Mouse (Mus musculus): ENCODE results near the gene Supt4a. TPM values are rescaled to one million over a fixed set of nuclear protein-coding genes. Genes with fewer than 3 reads are reported as not detected.

Gene Supt4a
- polyA plus RNA-seq, 1 experiment from 2014 or later = 116 TPM

- Histone ChIP-seq H3K9ac (ENCODE audit: low read length) (no peak overlapping the region), H3K4me2 (ENCODE audit: low read depth, low read length) (no peak overlapping the region), H3K4me3 (replicated peaks; ENCODE audit: low read length) (no peak overlapping the region), H3K27me3 (ENCODE audit: control insufficient read depth, insufficient read depth, low read length) (peaks cover 37% of the 10 kb centered on the region), H3K9me3 (replicated peaks; ENCODE audit: control insufficient read depth, low read length) (no peaks in the 10 kb centered on the region), H3K36me3 (ENCODE audit: control insufficient read depth, insufficient read depth, low read length) (no peaks in the 10 kb centered on the region), H3K27ac (ENCODE audit: low read length) (no peak overlapping the region), H3K4me1 (ENCODE audit: control insufficient read depth, insufficient read depth, low read length) (peaks cover 5% of the 10 kb centered on the region; the same call in 1 of the 2 replicates)
- 67% methylated on average over 4 of the region's 4 CpGs for WGBS
- no peak for ATAC-seq (ENCODE audit: insufficient read depth, low FRiP score)
Measured at GRCm38 (mm10) chr11:87758957-87759608, 21.7 kb downstream of the Supt4a start.

GRCm38 (mm10) chr11:87759609-87760005, 22.3 kb downstream of the Supt4a start:
- H3K4me3 ChIP-seq (replicated peaks; ENCODE audit: low read length) = no peak overlapping the region
- peaks cover 38% of the 10 kb centered on the region for H3K27me3 ChIP-seq (ENCODE audit: control insufficient read depth, insufficient read depth, low read length)
- no peak for ATAC-seq (ENCODE audit: insufficient read depth, low FRiP score)
- peaks cover 11% of the 10 kb centered on the region; the same call in 1 of the 2 replicates for H3K4me1 ChIP-seq (ENCODE audit: control insufficient read depth, insufficient read depth, low read length)
- H3K9me3 ChIP-seq (replicated peaks; ENCODE audit: control insufficient read depth, low read length) = no peaks in the 10 kb centered on the region
- no peak overlapping the region for H3K9ac ChIP-seq (ENCODE audit: low read length)
- WGBS = 3% methylated on average over 3 of the region's 3 CpGs
- no peaks in the 10 kb centered on the region for H3K36me3 ChIP-seq (ENCODE audit: control insufficient read depth, insufficient read depth, low read length)
- H3K4me2 ChIP-seq (ENCODE audit: low read depth, low read length) = no peak overlapping the region
- no peak overlapping the region for H3K27ac ChIP-seq (ENCODE audit: low read length)

- H3K27ac ChIP-seq (ENCODE audit: low read length) = no peak within 1 kb of the TSS
- H3K36me3 ChIP-seq (ENCODE audit: control insufficient read depth, insufficient read depth, low read length) = no peaks in the 10 kb centered on the region
- H3K27me3 ChIP-seq (ENCODE audit: control insufficient read depth, insufficient read depth, low read length) = peaks cover 44% of the 10 kb centered on the region
- 11% methylated on average over 23 of the region's 23 CpGs for WGBS
- no peak within 1 kb of the TSS for H3K4me3 ChIP-seq (replicated peaks; ENCODE audit: low read length)
- H3K9ac ChIP-seq (ENCODE audit: low read length) = no peak within 1 kb of the TSS
- H3K9me3 ChIP-seq (replicated peaks; ENCODE audit: control insufficient read depth, low read length) = no peaks in the 10 kb centered on the region
- H3K4me1 ChIP-seq (ENCODE audit: control insufficient read depth, insufficient read depth, low read length) = peaks cover 12% of the 10 kb centered on the region; the same call in 1 of the 2 replicates
- ATAC-seq (ENCODE audit: insufficient read depth, low FRiP score) = no peak
- H3K4me2 ChIP-seq (ENCODE audit: low read depth, low read length) = no peak within 1 kb of the TSS
Measured at GRCm38 (mm10) chr11:87760301-87761081, 23.1 kb downstream of the Supt4a start, which contains the start of gene Tspoap1. Gene Tspoap1 (plus strand): TSS chr11:87760541.

- Histone ChIP-seq H3K9me3 (replicated peaks; ENCODE audit: control insufficient read depth, low read length) (no peaks in the 10 kb centered on the region), H3K4me2 (ENCODE audit: low read depth, low read length) (no peak overlapping the region), H3K4me1 (ENCODE audit: control insufficient read depth, insufficient read depth, low read length) (peaks cover 12% of the 10 kb centered on the region; the same call in 1 of the 2 replicates), H3K9ac (ENCODE audit: low read length) (no peak overlapping the region), H3K36me3 (ENCODE audit: control insufficient read depth, insufficient read depth, low read length) (no peaks in the 10 kb centered on the region), H3K27ac (ENCODE audit: low read length) (no peak overlapping the region), H3K4me3 (replicated peaks; ENCODE audit: low read length) (no peak overlapping the region), H3K27me3 (ENCODE audit: control insufficient read depth, insufficient read depth, low read length) (peaks cover 44% of the 10 kb centered on the region)
- WGBS = 67% methylated on average over 11 of the region's 11 CpGs
- ATAC-seq (ENCODE audit: insufficient read depth, low FRiP score) = no peak
Measured at GRCm38 (mm10) chr11:87761181-87761721, 23.9 kb downstream of the Supt4a start.

- ATAC-seq (ENCODE audit: insufficient read depth, low FRiP score) = no peak
- Histone ChIP-seq H3K27me3 (ENCODE audit: control insufficient read depth, insufficient read depth, low read length) (peaks cover 44% of the 10 kb centered on the region), H3K4me2 (ENCODE audit: low read depth, low read length) (no peak overlapping the region), H3K4me3 (replicated peaks; ENCODE audit: low read length) (no peak overlapping the region), H3K4me1 (ENCODE audit: control insufficient read depth, insufficient read depth, low read length) (peaks cover 12% of the 10 kb centered on the region; the same call in 1 of the 2 replicates), H3K27ac (ENCODE audit: low read length) (no peak overlapping the region), H3K36me3 (ENCODE audit: control insufficient read depth, insufficient read depth, low read length) (no peaks in the 10 kb centered on the region), H3K9me3 (replicated peaks; ENCODE audit: control insufficient read depth, low read length) (no peaks in the 10 kb centered on the region), H3K9ac (ENCODE audit: low read length) (no peak overlapping the region)
- 74% methylated on average over 14 of the region's 14 CpGs for WGBS
Measured at GRCm38 (mm10) chr11:87761806-87762701, 24.7 kb downstream of the Supt4a start.

GRCm38 (mm10) chr11:87762702-87763385, 25.5 kb downstream of the Supt4a start:
- H3K4me1 ChIP-seq (ENCODE audit: control insufficient read depth, insufficient read depth, low read length) = peaks cover 12% of the 10 kb centered on the region; the same call in 1 of the 2 replicates
- no peaks in the 10 kb centered on the region for H3K9me3 ChIP-seq (replicated peaks; ENCODE audit: control insufficient read depth, low read length)
- no peak overlapping the region for H3K4me2 ChIP-seq (ENCODE audit: low read depth, low read length)
- peak overlapping the region; percentile 52; the same call in 1 of the 2 replicates for H3K4me3 ChIP-seq (replicated peaks; ENCODE audit: low read length)
- no peaks in the 10 kb centered on the region for H3K36me3 ChIP-seq (ENCODE audit: control insufficient read depth, insufficient read depth, low read length)
- H3K27ac ChIP-seq (ENCODE audit: low read length) = no peak overlapping the region
- no peak for ATAC-seq (ENCODE audit: insufficient read depth, low FRiP score)
- WGBS = 48% methylated on average over 12 of the region's 12 CpGs
- H3K27me3 ChIP-seq (ENCODE audit: control insufficient read depth, insufficient read depth, low read length) = peaks cover 44% of the 10 kb centered on the region
- no peak overlapping the region for H3K9ac ChIP-seq (ENCODE audit: low read length)

GRCm38 (mm10) chr11:87763511-87763987, 26.2 kb downstream of the Supt4a start:
- Histone ChIP-seq H3K9ac (ENCODE audit: low read length) (peak overlapping the region; percentile 68), H3K9me3 (replicated peaks; ENCODE audit: control insufficient read depth, low read length) (no peaks in the 10 kb centered on the region), H3K36me3 (ENCODE audit: control insufficient read depth, insufficient read depth, low read length) (no peaks in the 10 kb centered on the region), H3K4me3 (replicated peaks; ENCODE audit: low read length) (peak overlapping the region; percentile 52), H3K27me3 (ENCODE audit: control insufficient read depth, insufficient read depth, low read length) (peaks cover 44% of the 10 kb centered on the region), H3K4me2 (ENCODE audit: low read depth, low read length) (peak overlapping the region; percentile 92), H3K4me1 (ENCODE audit: control insufficient read depth, insufficient read depth, low read length) (peaks cover 12% of the 10 kb centered on the region; the same call in 1 of the 2 replicates), H3K27ac (ENCODE audit: low read length) (no peak overlapping the region)
- WGBS = 3% methylated on average over 17 of the region's 17 CpGs
- ATAC-seq (ENCODE audit: insufficient read depth, low FRiP score) = peak; percentile 15; the same call in 1 of the 2 replicates
